Mouse (Mus musculus): Measurements from ENCODE around the gene Sun1.

- TF ChIP-seq CTCF (IDR thresholded peaks at IDR 0.05), result no peak
- TF ChIP-seq EP300 (IDR thresholded peaks at IDR 0.05), result no peak; the same call in 1 of the 2 replicates
Observed at GRCm38 (mm10) chr5:139174556-139175547, 25.6 kb upstream of the Sun1 start.
